Comparison of ENCODE assay signal across 8 mouse cellular contexts in the genomic region with DNA sequence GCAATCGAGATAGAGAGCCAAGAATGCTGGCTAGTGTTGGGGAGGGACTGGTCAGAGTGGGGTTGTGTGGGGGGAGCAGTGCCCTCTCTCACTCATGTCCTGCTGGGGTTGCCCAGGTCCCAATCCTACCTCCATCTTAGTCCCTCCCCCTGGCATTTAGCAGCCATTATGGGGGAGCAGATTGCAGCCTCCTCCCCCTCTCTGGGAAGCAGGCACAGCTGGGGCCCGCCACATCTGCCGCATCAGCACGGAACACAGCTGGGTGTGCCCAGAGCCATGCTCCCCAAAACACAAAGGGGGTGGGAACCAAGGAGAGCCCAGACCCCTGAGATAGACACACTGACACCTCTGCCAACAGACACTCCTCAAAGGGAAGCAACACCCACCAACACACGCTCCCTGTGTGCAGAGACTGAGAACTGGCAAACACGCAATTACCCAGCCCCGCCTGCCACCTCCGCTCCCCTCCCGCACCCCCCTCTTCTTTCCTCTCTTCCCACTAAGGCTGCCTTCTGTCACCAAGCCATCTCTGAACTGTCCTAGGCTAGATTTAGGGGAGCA. TPM values are rescaled to one million over a fixed set of nuclear protein-coding genes. Genes with fewer than 3 reads are reported as not detected.
DNase-seq lines count a peak whose midpoint lies in the region; ATAC-seq lines count a peak whose summit lies in the region.

No protein-coding gene starts in this region.

- H3K36me3 ChIP-seq in embryonic facial prominence, embryonic 12.5 days: no peaks in the 10 kb centered on the region
- peaks cover 9% of the 10 kb centered on the region; the same call in 1 of the 2 replicates for H3K36me3 ChIP-seq in neural tube, embryonic 12.5 days

- H3K9me3 ChIP-seq in embryonic facial prominence, embryonic 12.5 days: no peaks in the 10 kb centered on the region
- H3K9me3 ChIP-seq in neural tube, embryonic 12.5 days: no peaks in the 10 kb centered on the region

- H3K27ac ChIP-seq in embryonic facial prominence, embryonic 12.5 days: 0 out of 2 replicates have a peak overlapping the region, but pooled peaks have one; percentile 11
- H3K27ac ChIP-seq in neural tube, embryonic 12.5 days: peak overlapping the region; percentile 86; the same call in 1 of the 2 replicates

- H3K27me3 ChIP-seq in embryonic facial prominence, embryonic 12.5 days: peaks cover 55% of the 10 kb centered on the region
- H3K27me3 ChIP-seq in neural tube, embryonic 12.5 days (replicated peaks): peaks cover 22% of the 10 kb centered on the region

- no peak overlapping the region for H3K9ac ChIP-seq in embryonic facial prominence, embryonic 12.5 days
- H3K9ac ChIP-seq in neural tube, embryonic 12.5 days: 0 out of 2 replicates have a peak overlapping the region, but pooled peaks have one; percentile 6

- H3K4me1 ChIP-seq in embryonic facial prominence, embryonic 12.5 days: peaks cover 72% of the 10 kb centered on the region
- H3K4me1 ChIP-seq in neural tube, embryonic 12.5 days: peaks cover 84% of the 10 kb centered on the region

- peak; percentile 65 to 82 for DNase-seq in layer of hippocampus, adult 18-20 months (ENCODE audit: low spot score in 2 of 2)
- DNase-seq in layer of hippocampus, adult 9-10 months (ENCODE audit: low spot score): no peak
- DNase-seq in layer of hippocampus, adult 8-10 months (ENCODE audit: low spot score in 2 of 2): peak; percentile 63 to 68
- no peak for DNase-seq in urinary bladder, postnatal 14 days (ENCODE audit: low spot score)
- DNase-seq in thymus, postnatal 25 days: no peak
- no peak for DNase-seq in gastrocnemius, adult 8-10 months (ENCODE audit: low spot score in 2 of 2)

- H3K4me3 ChIP-seq in embryonic facial prominence, embryonic 12.5 days: no peak overlapping the region
- H3K4me3 ChIP-seq in neural tube, embryonic 12.5 days: no peak overlapping the region

- WGBS in embryonic facial prominence, embryonic 12.5 days: 17% methylated on average over 9 of the region's 9 CpGs
- WGBS in neural tube, embryonic 12.5 days: 10% methylated on average over 9 of the region's 9 CpGs

- no peak for ATAC-seq in embryonic facial prominence, embryonic 12.5 days (ENCODE audit: insufficient number of reproducible peaks, insufficient read depth, low FRiP score, low TSS enrichment)
- ATAC-seq in neural tube, embryonic 12.5 days (ENCODE audit: low FRiP score, low read depth): 0 out of 2 replicates have a peak, but pooled peaks have one; percentile 0

- 0 out of 2 replicates have a peak overlapping the region, but pooled peaks have one; percentile 39 for H3K4me2 ChIP-seq in embryonic facial prominence, embryonic 12.5 days (replicated peaks)
- H3K4me2 ChIP-seq in neural tube, embryonic 12.5 days (replicated peaks): peak overlapping the region; percentile 74

RNA-seq across cellular contexts. Expression of gene Asic4, which starts 5.0 kb away (rescaled TPM):
- 1 to 10 TPM; 7.3 to 8.1 TPM for total RNA-seq in layer of hippocampus, adult 18-20 months (2021)
- polyA plus RNA-seq in embryonic facial prominence, embryonic 12.5 days (2016; fragmentation: Nextera tagmentation; extraction: Ambion mirVana): 0.64 and 0.76 TPM in 2 replicates
- total RNA-seq in layer of hippocampus, adult 8-10 months (2022): 1 to 10 TPM; 5.8 to 6.6 (median 6.0) TPM
- 22.1 and 24.3 TPM in 2 replicates for polyA plus RNA-seq in neural tube, embryonic 12.5 days (2016; fragmentation: Nextera tagmentation; extraction: Ambion mirVana)
- not detected for total RNA-seq in gastrocnemius, adult 8-10 months (2022)

RNA-seq across cellular contexts. Expression of gene Gmppa, which starts 9.5 kb away (rescaled TPM):
- 10 to 100 TPM; 66.4 to 69.1 TPM for total RNA-seq in layer of hippocampus, adult 18-20 months (2021)
- 61.1 and 64.6 TPM in 2 replicates for polyA plus RNA-seq in embryonic facial prominence, embryonic 12.5 days (2016; fragmentation: Nextera tagmentation; extraction: Ambion mirVana)
- 10 to 100 TPM; 58.3 to 77.2 (median 72.7) TPM for total RNA-seq in layer of hippocampus, adult 8-10 months (2022)
- 69.9 and 83.5 TPM in 2 replicates for polyA plus RNA-seq in neural tube, embryonic 12.5 days (2016; fragmentation: Nextera tagmentation; extraction: Ambion mirVana)
- total RNA-seq in gastrocnemius, adult 8-10 months (2022): 10 to 100 TPM; 41.1 to 50.3 (median 42.8) TPM

RNA-seq across cellular contexts. Expression of gene Chpf, which starts 33.9 kb away (rescaled TPM):
- 10 to 100 TPM; 90.3 to 91.5 TPM for total RNA-seq in layer of hippocampus, adult 18-20 months (2021)
- polyA plus RNA-seq in embryonic facial prominence, embryonic 12.5 days (2016; fragmentation: Nextera tagmentation; extraction: Ambion mirVana): 32.5 and 33.5 TPM in 2 replicates
- 10 to 100 TPM; 71.4 to 79.7 (median 77.2) TPM for total RNA-seq in layer of hippocampus, adult 8-10 months (2022)
- polyA plus RNA-seq in neural tube, embryonic 12.5 days (2016; fragmentation: Nextera tagmentation; extraction: Ambion mirVana): 43.6 and 43.7 TPM in 2 replicates
- 1 to 10 TPM; 2.0 to 3.5 (median 2.5) TPM for total RNA-seq in gastrocnemius, adult 8-10 months (2022)

RNA-seq across cellular contexts. Expression of gene Tmem198, which starts 34.1 kb away (rescaled TPM):
- 10 to 100 TPM; 68.6 to 70.6 TPM for total RNA-seq in layer of hippocampus, adult 18-20 months (2021)
- 2.5 and 3.1 TPM in 2 replicates for polyA plus RNA-seq in embryonic facial prominence, embryonic 12.5 days (2016; fragmentation: Nextera tagmentation; extraction: Ambion mirVana)
- 10 to 100 TPM; 49.1 to 64.8 (median 55.6) TPM for total RNA-seq in layer of hippocampus, adult 8-10 months (2022)
- polyA plus RNA-seq in neural tube, embryonic 12.5 days (2016; fragmentation: Nextera tagmentation; extraction: Ambion mirVana): 28.9 and 30.4 TPM in 2 replicates
- total RNA-seq in gastrocnemius, adult 8-10 months (2022): not detected

Comparison
In these comparisons a context has a peak if more than half of its experiments do, and no peak if none do; other contexts are left out.
1. DNase-seq: peak in layer of hippocampus, adult 18-20 months (2 of 2) and layer of hippocampus, adult 8-10 months (2 of 2); none in layer of hippocampus, adult 9-10 months (single experiment), urinary bladder, postnatal 14 days (single experiment), thymus, postnatal 25 days (single experiment) and gastrocnemius, adult 8-10 months (0 of 2).
2. RNA of gene Asic4, which starts 5.0 kb away (total RNA-seq): 7.3 to 8.1 TPM in layer of hippocampus, adult 18-20 months and 5.8 to 6.6 TPM in layer of hippocampus, adult 8-10 months; not detected in gastrocnemius, adult 8-10 months; every median in the first group is over 4 times any median in the second.
3. RNA of gene Chpf, which starts 33.9 kb away (total RNA-seq): 90.3 to 91.5 TPM in layer of hippocampus, adult 18-20 months and 71.4 to 79.7 TPM in layer of hippocampus, adult 8-10 months; 2.0 to 3.5 TPM in gastrocnemius, adult 8-10 months; every median in the first group is over 10 times any median in the second.